Mouse (Mus musculus): ENCODE data around the gene Gm13289.
A peak's percentile ranks its signal among the peaks of the same experiment; 100 is the strongest.
"Not testable (repeated sequence)": the region's sequence is repeated elsewhere in the genome, so short reads cannot be mapped to it uniquely, and the experiment has no call there.

Gene Gm13289

GRCm38 (mm10) chr4:88776622-88777021, at the start of gene Gm13289:
Gene Gm13289 (plus strand): TSS chr4:88776922.
- DNase-seq (ENCODE audit: low read depth, low spot score), result not testable (repeated sequence)

DNA sequence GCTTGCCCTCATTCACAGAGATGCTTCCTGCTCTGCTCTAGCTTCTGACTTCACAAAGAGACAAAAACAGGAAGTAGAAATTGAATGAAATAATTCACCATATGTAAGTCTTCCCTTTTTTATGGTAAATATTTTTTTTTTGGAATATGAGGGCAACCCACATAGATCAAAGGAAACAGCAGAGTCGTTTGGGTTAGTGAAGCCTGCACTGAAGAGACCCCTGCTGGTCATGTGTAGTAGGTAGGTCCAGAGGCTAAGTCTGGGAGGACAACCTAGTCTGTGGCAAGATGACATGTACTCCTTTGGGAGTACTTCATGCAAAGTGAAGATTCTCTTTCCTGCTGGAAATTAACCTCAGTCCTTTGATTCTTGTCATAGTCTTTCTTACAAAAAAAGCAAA, 49.4 kb upstream of the Gm13289 start:
- DNase-seq (ENCODE audit: low read depth, low spot score), result no peak

DNA sequence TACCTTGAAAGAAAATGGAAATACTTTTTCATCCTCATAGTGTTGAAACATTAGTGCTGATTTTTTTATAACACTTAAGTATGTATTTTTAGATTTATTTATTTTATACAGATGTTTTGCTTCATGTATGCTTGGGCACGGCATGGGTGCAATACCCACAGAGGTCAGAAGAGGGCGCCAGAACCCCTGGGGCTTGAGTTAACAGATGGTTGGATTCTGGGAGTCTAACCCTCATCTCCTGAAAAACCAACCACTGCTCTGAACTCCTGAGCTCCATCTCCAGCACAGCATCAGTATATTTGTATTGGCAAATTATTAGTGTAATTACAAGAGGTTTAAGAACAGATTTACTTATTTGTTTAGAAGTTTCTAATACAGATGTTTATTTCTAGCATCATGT, 38.2 kb upstream of the Gm13289 start:
- peak; percentile 77 for DNase-seq (ENCODE audit: low read depth, low spot score)

DNA sequence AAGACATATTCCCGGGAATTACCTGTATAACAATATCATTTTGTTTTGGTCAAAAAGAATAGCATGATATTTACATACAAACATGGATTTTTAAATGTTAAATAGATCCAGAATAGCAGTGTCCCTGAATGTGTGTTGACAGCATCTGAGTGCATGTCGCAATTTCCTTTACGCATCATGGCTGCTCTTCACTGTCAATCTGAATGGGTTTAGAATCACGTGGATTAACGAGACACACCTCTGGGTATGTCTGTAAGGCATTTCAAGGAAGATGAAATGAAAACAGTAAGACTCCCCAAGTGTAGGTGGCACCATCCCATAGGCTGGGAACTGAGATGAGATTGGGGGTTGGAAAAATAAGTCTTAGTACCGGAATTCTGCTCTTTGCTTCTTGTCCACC, 37.7 kb upstream of the Gm13289 start:
- no peak for DNase-seq (ENCODE audit: low read depth, low spot score)

GRCm38 (mm10) chr4:88741426-88741825, 35.3 kb upstream of the Gm13289 start:
- DNase-seq (ENCODE audit: low read depth, low spot score), result no peak

DNA sequence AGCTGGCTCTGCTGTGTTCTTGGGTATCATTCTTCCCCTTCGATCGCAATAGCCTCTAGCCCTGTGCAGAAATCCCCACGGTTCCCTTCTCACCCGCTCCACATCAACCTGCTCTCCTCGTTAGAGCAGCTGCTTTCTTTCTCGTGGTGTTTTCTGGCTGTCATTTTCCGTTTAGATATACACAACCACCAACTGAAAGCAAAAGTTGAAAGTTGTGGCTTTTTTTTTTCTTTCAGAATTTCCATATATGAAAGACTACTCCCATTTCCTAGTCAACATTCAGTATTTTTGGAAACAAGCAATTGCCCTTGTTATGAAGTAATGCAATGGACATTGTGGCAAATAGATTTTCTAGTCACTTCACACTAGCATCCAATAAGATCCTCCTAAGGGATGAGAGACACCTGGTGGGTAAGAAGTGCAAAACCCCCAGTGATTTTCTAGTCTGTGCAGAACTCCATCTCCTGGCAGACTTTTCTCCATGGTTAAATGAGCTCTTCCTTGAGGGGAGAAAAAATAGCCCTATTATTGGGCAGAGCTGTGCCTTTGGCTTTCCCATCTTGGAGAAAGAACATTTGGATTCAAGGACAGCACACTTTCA, 33.9 kb upstream of the Gm13289 start:
- DNase-seq (ENCODE audit: low read depth, low spot score), result no peak

GRCm38 (mm10) chr4:88744207-88744606, 32.5 kb upstream of the Gm13289 start:
- no peak for DNase-seq (ENCODE audit: low read depth, low spot score)

GRCm38 (mm10) chr4:88749926-88750325, 26.8 kb upstream of the Gm13289 start:
- no peak for DNase-seq (ENCODE audit: low read depth, low spot score)

DNA sequence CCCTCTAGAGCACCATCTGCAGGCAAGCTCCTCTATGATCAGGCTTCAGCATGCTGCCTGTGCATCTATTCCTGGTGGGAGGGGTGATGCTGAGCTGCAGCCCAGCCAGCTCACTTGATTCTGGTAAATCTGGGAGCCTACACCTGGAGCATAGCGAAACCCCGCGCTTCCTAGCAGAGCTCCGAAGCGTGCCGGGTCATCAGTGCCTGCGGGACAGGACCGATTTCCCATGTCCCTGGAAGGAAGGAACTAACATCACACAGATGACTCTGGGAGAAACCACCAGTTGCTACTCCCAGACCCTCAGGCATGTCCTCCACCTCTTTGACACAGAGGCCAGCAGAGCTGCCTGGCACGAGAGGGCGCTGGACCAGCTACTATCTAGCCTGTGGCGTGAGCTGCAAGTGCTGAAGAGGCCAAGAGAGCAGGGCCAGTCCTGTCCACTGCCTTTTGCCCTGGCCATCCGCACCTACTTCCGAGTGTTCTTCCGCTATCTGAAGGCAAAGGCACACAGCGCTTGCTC, 21.8 kb upstream of the Gm13289 start, which contains the start of gene Gm13271:
TSS of gene Gm13271 (plus strand) at position 51 of the 523 bp plus-strand sequence.
- not testable (repeated sequence) for DNase-seq (ENCODE audit: low read depth, low spot score)

DNA sequence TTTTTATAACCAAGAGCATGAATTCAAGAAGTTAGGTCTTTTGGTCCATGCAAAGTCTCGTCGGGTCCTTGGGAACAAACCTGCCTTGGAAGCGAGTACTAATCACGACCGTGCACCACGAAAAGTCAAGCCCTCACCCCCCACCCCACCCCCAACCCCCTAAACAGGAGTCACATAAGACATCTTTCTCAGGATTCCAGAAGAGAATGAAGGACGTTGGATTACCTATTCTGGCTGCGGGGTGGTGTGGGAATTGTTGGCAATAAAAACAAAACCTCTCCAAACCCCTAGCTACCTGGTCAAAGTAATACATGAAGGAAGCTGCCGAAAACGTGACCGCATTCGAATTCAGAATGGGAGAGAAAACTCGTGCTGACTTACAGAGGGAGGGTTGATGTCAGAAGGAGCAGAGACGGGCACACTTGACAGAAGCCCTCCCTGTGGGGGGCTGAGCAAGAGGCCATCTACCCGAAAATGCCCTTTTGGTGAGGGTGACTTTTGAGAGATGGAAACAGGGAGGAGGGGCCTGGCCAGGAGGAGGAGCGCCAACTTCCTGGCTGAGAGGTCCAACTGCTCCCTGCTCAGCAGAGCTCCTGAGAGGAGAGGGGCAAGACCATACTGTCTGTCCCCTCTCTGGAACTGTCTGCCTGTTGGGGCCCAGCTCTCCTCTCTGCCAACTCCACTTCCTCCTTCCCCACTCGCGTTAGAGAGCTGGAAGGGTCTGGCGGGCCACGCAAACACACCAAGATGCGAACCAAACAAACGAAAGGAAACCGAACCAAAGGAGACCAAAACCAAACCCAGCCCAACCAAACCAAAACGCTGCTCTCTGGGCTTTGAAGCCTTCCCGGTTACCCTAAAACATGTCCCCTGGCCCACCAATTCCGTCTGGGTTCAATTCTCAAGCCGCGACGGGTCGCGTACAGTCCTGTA, 19.9 kb upstream of the Gm13289 start:
- DNase-seq (ENCODE audit: low read depth, low spot score), result not testable (repeated sequence)

GRCm38 (mm10) chr4:88757628-88758031, 19.1 kb upstream of the Gm13289 start:
- DNase-seq (ENCODE audit: low read depth, low spot score), result not testable (repeated sequence)

DNA sequence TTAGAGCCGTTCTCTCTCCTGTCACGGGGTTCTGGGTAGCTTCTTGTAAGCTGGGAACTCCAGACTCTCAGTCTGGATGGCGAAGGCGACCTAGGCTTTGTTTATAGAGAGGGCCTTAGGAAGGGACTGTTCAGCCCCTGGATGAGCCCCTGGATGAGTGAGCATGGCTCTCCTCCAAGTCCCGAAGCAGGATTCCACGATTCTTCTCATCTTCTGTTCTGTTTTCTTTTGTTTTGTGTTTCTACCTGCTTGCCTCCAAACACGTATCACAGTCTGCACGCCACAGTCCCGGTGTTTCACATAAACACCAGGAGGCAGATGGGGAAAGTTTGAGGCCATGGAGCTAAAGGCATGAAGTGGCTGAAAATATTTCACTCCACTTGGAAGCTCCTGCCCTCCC, 18.0 kb upstream of the Gm13289 start:
- DNase-seq (ENCODE audit: low read depth, low spot score), result not testable (repeated sequence)

GRCm38 (mm10) chr4:88759610-88760268, 17.0 kb upstream of the Gm13289 start, which contains the start of gene Gm13283:
Gene Gm13283 (plus strand): TSS chr4:88760119.
- DNase-seq (ENCODE audit: low read depth, low spot score), result not testable (repeated sequence)

GRCm38 (mm10) chr4:88760431-88760830, 16.3 kb upstream of the Gm13289 start:
- DNase-seq (ENCODE audit: low read depth, low spot score), result not testable (repeated sequence)

DNA sequence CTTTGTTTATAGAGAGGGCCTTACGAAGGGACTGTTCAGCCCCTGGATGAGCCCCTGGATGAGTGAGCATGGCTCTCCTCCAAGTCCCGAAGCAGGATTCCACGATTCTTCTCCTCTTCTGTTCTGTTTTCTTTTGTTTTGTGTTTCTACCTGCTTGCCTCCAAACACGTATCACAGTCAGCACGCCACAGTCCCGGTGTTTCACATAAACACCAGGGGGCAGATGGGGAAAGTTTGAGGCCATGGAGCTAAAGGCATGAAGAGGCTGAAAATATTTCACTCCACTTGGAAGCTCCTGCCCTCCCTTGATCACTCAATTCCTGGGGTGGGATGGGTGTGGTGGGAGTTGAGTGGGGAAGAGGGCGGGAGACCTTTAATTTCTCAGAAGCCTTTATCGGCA, 14.9 kb upstream of the Gm13289 start:
- not testable (repeated sequence) for DNase-seq (ENCODE audit: low read depth, low spot score)

DNA sequence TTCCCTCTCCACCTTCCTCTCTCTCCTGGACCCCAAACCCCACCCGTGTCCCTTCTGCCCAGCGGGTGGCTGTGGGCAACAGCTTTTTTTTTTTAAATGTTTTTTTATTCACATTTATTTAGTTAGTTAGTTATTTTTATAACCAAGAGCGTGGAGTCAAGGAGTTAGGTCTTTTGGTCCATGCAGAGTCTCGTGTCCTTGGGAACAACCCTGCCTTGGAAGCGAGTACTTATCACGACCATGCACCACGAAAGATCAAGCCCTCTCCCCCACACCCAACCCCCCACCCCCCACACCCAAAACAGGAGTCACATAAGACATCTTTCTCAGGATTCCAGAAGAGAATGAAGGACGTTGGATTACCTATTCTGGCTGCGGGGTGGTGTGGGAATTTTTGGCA, 14.4 kb upstream of the Gm13289 start:
- not testable (repeated sequence) for DNase-seq (ENCODE audit: low read depth, low spot score)

GRCm38 (mm10) chr4:88763384-88764018, 13.2 kb upstream of the Gm13289 start:
- DNase-seq (ENCODE audit: low read depth, low spot score), result peak; percentile 63

DNA sequence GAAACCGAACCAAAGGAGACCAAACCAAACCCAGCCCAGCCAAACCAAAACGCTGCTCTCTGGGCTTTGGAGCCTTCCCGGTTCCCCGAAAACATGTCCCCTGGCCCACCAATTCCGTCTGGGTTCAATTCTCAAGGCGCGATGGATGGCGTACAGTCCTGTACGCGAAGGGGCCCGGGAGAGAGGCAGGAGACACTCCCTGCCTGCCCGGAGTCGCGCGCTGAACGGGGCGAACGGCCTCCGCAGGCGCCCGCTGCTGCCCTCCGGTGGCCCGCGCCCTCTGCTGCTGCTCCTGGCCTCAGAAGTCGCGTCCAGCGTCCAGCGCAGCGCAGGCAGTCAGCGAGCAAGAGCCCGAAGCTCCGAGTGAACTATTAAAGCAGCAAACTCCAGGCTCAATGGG, 3.2 kb upstream of the Gm13289 start, which contains the start of gene Gm13290:
TSS of gene Gm13290 (plus strand) at position 301 of the 400 bp plus-strand sequence.
- not testable (repeated sequence) for DNase-seq (ENCODE audit: low read depth, low spot score)

- DNase-seq (ENCODE audit: low read depth, low spot score), result not testable (repeated sequence)
Observed at GRCm38 (mm10) chr4:88779550-88779949, 2.8 kb downstream of the Gm13289 start, which contains the start of gene Gm13272. Gene Gm13272 (plus strand): TSS chr4:88779850.

DNA sequence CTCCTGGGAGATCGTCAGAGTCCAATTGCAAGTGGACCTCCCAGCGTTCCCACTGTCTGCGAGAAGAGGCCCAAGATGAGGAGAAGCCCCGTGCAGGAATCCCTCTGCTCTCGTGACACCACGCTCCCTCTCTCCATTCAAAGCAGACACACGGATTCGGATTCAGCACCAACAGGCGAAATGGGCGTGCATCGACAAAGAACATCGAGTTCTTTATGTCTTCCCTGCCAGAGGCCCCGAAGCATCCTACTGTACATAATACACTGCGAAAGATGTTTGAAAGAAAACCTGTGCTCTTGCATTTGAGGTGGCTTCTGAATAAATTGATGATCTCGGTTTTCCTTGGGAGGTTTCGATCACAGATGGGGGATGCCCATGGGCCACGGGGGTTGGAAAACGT, 3.6 kb downstream of the Gm13289 start:
- not testable (repeated sequence) for DNase-seq (ENCODE audit: low read depth, low spot score)

GRCm38 (mm10) chr4:88781831-88782230, 5.1 kb downstream of the Gm13289 start, which contains the start of gene Ifnz:
Gene Ifnz (plus strand): TSS chr4:88782131.
- DNase-seq (ENCODE audit: low read depth, low spot score), result not testable (repeated sequence)

Data from mesoderm, embryonic 11.5 days (tissue).